Mouse (Mus musculus): ENCODE measurements around the gene Alg12. TPM values are rescaled to one million over a fixed set of nuclear protein-coding genes. Genes with fewer than 3 reads are reported as not detected.

The Alg12 gene
- polyA plus RNA-seq, 1 experiment from 2014 or later = 8.1 TPM

DNA sequence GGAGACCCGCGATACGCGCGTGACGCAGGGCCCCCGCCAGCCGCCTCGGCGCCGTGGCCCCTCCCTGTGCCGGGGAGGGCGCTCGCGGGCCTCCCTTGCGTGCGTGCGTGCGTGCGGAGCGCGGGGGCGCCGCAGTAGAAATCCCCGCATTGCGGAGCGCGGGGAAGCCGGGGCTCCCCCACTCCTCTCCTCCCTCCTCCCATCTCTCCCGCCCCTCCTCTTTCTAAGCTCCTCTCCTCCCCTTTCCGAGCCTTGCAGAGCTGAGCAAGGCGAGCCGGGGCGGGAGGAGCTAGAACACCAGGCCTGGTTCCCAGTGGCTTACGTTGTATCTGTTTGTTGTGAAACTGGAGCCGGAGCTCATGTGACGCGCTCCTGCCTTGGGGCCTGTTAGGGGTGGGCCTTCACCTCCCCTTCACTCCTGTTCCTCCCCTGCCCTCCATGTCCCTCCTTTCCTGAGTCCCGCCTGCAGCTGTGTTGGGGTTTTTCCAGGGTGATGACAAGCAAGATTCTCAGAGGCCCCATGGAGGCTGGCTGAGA is 44.6 kb upstream of the Alg12 start:
- DNase-seq = peak; percentile 91
- ATAC-seq (ENCODE audit: low FRiP score, low TSS enrichment) = peak; percentile 67

GRCm38 (mm10) chr15:88862881-88863694 is 44.0 kb upstream of the Alg12 start:
- peak overlapping the region; percentile 95 for H3K4me3 ChIP-seq (replicated peaks; ENCODE audit: low read depth, low read length)
- H3K4me1 ChIP-seq (ENCODE audit: control insufficient read depth, insufficient read depth, low read length) = peaks cover 17% of the 10 kb centered on the region
- H3K36me3 ChIP-seq (ENCODE audit: control insufficient read depth, insufficient read depth, low read length) = peaks cover 29% of the 10 kb centered on the region
- DNase-seq (peak; percentile 67), ATAC-seq (ENCODE audit: low FRiP score, low TSS enrichment) (peak; percentile 0; the same call in 1 of the 2 replicates)
- H3K27ac ChIP-seq (replicated peaks; ENCODE audit: low read depth, low read length) = peak overlapping the region; percentile 98
- no peaks in the 10 kb centered on the region for H3K27me3 ChIP-seq (ENCODE audit: control insufficient read depth, insufficient read depth, low read length)
- no peaks in the 10 kb centered on the region for H3K9me3 ChIP-seq (ENCODE audit: control insufficient read depth, low read length)
- H3K9ac ChIP-seq (replicated peaks; ENCODE audit: low read length) = peak overlapping the region; percentile 84
- under 1% methylated on average over 98 of the region's 98 CpGs for WGBS
- H3K4me2 ChIP-seq (ENCODE audit: low read length) = peak overlapping the region; percentile 87

More for the DNA sequence above, 44.6 kb upstream of the Alg12 start:
- Histone ChIP-seq H3K4me2 (ENCODE audit: low read length) (peak overlapping the region; percentile 87), H3K4me3 (replicated peaks; ENCODE audit: low read depth, low read length) (peak overlapping the region; percentile 95), H3K27ac (replicated peaks; ENCODE audit: low read depth, low read length) (peak overlapping the region; percentile 98), H3K36me3 (ENCODE audit: control insufficient read depth, insufficient read depth, low read length) (peaks cover 29% of the 10 kb centered on the region), H3K9ac (replicated peaks; ENCODE audit: low read length) (peak overlapping the region; percentile 84), H3K4me1 (ENCODE audit: control insufficient read depth, insufficient read depth, low read length) (peaks cover 17% of the 10 kb centered on the region), H3K9me3 (ENCODE audit: control insufficient read depth, low read length) (no peaks in the 10 kb centered on the region), H3K27me3 (ENCODE audit: control insufficient read depth, insufficient read depth, low read length) (no peaks in the 10 kb centered on the region)
- 0% methylated on average over 35 of the region's 39 CpGs for WGBS

GRCm38 (mm10) chr15:88861772-88862622 is 42.9 kb upstream of the Alg12 start, which contains the start of gene Pim3:
Gene Pim3, plus strand, starts transcription at chr15:88862186.
- whole genome bisulfite sequencing = under 1% methylated on average over 106 of the region's 107 CpGs
- Histone ChIP-seq H3K4me2 (ENCODE audit: low read length) (peak within 1 kb of the TSS; percentile 87), H3K36me3 (ENCODE audit: control insufficient read depth, insufficient read depth, low read length) (peaks cover 23% of the 10 kb centered on the region), H3K27me3 (ENCODE audit: control insufficient read depth, insufficient read depth, low read length) (no peaks in the 10 kb centered on the region), H3K9ac (replicated peaks; ENCODE audit: low read length) (peak within 1 kb of the TSS; percentile 84), H3K9me3 (ENCODE audit: control insufficient read depth, low read length) (no peaks in the 10 kb centered on the region), H3K4me1 (ENCODE audit: control insufficient read depth, insufficient read depth, low read length) (peaks cover 17% of the 10 kb centered on the region), H3K27ac (replicated peaks; ENCODE audit: low read depth, low read length) (peak within 1 kb of the TSS; percentile 98), H3K4me3 (replicated peaks; ENCODE audit: low read depth, low read length) (peak within 1 kb of the TSS; percentile 95)
- DNase-seq (peak; percentile 100), ATAC-seq (ENCODE audit: low FRiP score, low TSS enrichment) (peak; percentile 88)

DNA sequence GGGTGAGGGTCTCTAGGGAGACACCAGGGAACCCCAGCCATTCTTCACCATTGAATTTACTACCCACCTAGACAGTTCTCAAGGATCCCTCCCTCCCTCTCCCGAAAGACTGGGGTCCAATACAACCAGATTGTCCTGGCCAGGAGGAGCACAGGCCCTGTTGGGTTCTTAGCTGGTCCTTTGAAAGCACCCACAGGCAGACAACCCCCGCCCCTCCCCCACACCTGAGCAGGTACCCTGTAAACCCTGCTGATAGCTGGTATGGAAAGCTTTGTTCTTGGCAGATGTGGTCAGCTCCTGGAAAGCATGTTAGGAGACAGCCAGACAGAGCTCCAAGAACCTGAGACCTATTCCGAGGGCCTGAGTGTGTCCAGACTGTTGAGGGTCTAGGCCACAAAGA is 41.7 kb upstream of the Alg12 start:
- Histone ChIP-seq H3K4me3 (replicated peaks; ENCODE audit: low read depth, low read length) (no peak overlapping the region), H3K27ac (replicated peaks; ENCODE audit: low read depth, low read length) (no peak overlapping the region), H3K9ac (replicated peaks; ENCODE audit: low read length) (no peak overlapping the region), H3K36me3 (ENCODE audit: control insufficient read depth, insufficient read depth, low read length) (peaks cover 14% of the 10 kb centered on the region), H3K9me3 (ENCODE audit: control insufficient read depth, low read length) (no peaks in the 10 kb centered on the region), H3K27me3 (ENCODE audit: control insufficient read depth, insufficient read depth, low read length) (no peaks in the 10 kb centered on the region), H3K4me2 (ENCODE audit: low read length) (no peak overlapping the region), H3K4me1 (ENCODE audit: control insufficient read depth, insufficient read depth, low read length) (peaks cover 17% of the 10 kb centered on the region)
- ATAC-seq (ENCODE audit: low FRiP score, low TSS enrichment) (no peak), DNase-seq (no peak)
- 94% methylated on average over 3 of the region's 3 CpGs for WGBS

- no peak for ATAC-seq (ENCODE audit: low FRiP score, low TSS enrichment)
- Histone ChIP-seq H3K4me3 (replicated peaks; ENCODE audit: low read depth, low read length) (no peak overlapping the region), H3K4me2 (ENCODE audit: low read length) (no peak overlapping the region), H3K9ac (replicated peaks; ENCODE audit: low read length) (no peak overlapping the region), H3K4me1 (ENCODE audit: control insufficient read depth, insufficient read depth, low read length) (peaks cover 9% of the 10 kb centered on the region), H3K36me3 (ENCODE audit: control insufficient read depth, insufficient read depth, low read length) (peaks cover 1% of the 10 kb centered on the region), H3K9me3 (ENCODE audit: control insufficient read depth, low read length) (no peaks in the 10 kb centered on the region), H3K27ac (replicated peaks; ENCODE audit: low read depth, low read length) (no peak overlapping the region), H3K27me3 (ENCODE audit: control insufficient read depth, insufficient read depth, low read length) (no peaks in the 10 kb centered on the region)
- DNase-seq = no peak
- WGBS = 71% methylated on average over 8 of the region's 8 CpGs
Measured at GRCm38 (mm10) chr15:88859206-88859970, 40.3 kb upstream of the Alg12 start.

DNA sequence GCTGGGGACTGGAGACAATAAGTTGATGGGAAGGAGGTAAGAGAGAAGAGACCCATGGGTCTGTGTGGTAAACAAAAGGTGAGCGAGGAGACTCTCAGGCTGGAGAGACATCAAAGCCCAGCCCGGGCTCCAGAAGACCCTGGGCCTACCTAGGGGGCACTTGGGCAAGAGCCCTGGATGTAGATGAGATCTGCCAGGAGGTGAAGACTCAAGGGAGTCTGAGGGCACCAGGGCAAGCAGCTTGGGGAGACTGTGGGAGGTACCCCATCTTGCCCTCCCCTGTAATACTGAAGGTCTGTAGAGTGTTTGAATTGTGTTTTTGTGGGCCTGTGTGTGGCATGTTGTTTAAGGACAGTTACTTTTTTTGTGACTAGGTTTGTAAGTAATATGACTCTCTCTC is 39.6 kb upstream of the Alg12 start:
- 77% methylated on average over 2 of the region's 2 CpGs for WGBS
- H3K27me3 ChIP-seq (ENCODE audit: control insufficient read depth, insufficient read depth, low read length) = no peaks in the 10 kb centered on the region

DNA sequence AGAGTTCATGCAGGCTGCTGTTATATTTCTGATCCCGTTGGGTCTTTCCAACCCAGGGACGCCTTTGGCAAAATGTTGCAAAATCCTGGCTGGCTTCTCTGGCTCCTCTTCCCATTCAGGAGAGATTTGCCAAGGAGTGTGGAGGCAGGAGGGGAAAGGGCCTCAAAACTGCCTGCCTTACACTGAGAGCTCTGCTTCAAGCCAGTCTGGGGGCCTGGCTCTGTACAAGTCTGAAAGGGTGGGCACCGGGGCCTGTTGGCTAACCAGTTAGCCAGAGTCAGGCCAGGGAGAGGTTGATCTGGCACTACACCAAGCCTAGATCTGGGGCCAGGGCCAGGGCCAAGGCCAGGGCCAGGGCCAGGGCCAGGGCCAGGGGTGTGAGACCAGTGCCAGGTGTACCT is 39.0 kb upstream of the Alg12 start:
- no peak overlapping the region for H3K4me3 ChIP-seq (replicated peaks; ENCODE audit: low read depth, low read length)
- DNase-seq (no peak), ATAC-seq (ENCODE audit: low FRiP score, low TSS enrichment) (no peak)
- WGBS = 93% methylated on average over 3 of the region's 3 CpGs
- H3K9ac ChIP-seq (replicated peaks; ENCODE audit: low read length) = no peak overlapping the region
- no peaks in the 10 kb centered on the region for H3K27me3 ChIP-seq (ENCODE audit: control insufficient read depth, insufficient read depth, low read length)
- H3K4me2 ChIP-seq (ENCODE audit: low read length) = no peak overlapping the region
- no peak overlapping the region for H3K27ac ChIP-seq (replicated peaks; ENCODE audit: low read depth, low read length)
- no peaks in the 10 kb centered on the region for H3K36me3 ChIP-seq (ENCODE audit: control insufficient read depth, insufficient read depth, low read length)
- H3K9me3 ChIP-seq (ENCODE audit: control insufficient read depth, low read length) = no peaks in the 10 kb centered on the region
- peaks cover 4% of the 10 kb centered on the region for H3K4me1 ChIP-seq (ENCODE audit: control insufficient read depth, insufficient read depth, low read length)

More for the DNA sequence above, 39.6 kb upstream of the Alg12 start:
- Histone ChIP-seq H3K4me1 (ENCODE audit: control insufficient read depth, insufficient read depth, low read length) (peaks cover 4% of the 10 kb centered on the region), H3K36me3 (ENCODE audit: control insufficient read depth, insufficient read depth, low read length) (no peaks in the 10 kb centered on the region), H3K9me3 (ENCODE audit: control insufficient read depth, low read length) (no peaks in the 10 kb centered on the region), H3K4me3 (replicated peaks; ENCODE audit: low read depth, low read length) (no peak overlapping the region), H3K9ac (replicated peaks; ENCODE audit: low read length) (no peak overlapping the region), H3K27ac (replicated peaks; ENCODE audit: low read depth, low read length) (no peak overlapping the region), H3K4me2 (ENCODE audit: low read length) (no peak overlapping the region)
- no peak for ATAC-seq (ENCODE audit: low FRiP score, low TSS enrichment)
- DNase-seq = no peak

DNA sequence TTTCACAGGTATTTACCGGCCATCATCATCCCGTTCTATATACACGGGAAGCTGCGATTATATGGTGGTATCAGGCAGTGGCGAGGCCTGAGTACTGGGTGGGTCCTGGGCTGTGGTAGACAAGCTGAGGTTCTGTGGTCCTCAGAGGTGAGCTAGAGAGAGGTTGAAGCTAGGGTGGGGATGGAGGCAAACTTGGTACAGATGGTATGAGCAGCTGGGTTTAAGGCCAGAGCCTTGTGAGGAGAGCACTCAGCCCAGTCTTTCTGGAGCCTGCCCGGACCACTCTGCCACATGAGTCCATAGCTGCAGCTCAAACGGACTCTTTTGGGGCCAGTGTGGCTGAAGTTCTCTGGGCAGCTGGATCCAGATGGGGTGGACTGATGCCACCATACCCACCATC is 38.2 kb upstream of the Alg12 start:
- 95% methylated on average over 7 of the region's 7 CpGs for WGBS
- DNase-seq = no peak
- ATAC-seq (ENCODE audit: low FRiP score, low TSS enrichment) = no peak
- H3K4me2 ChIP-seq (ENCODE audit: low read length) = no peak overlapping the region
- no peak overlapping the region for H3K9ac ChIP-seq (replicated peaks; ENCODE audit: low read length)
- H3K27me3 ChIP-seq (ENCODE audit: control insufficient read depth, insufficient read depth, low read length) = no peaks in the 10 kb centered on the region
- no peaks in the 10 kb centered on the region for H3K9me3 ChIP-seq (ENCODE audit: control insufficient read depth, low read length)
- peaks cover 4% of the 10 kb centered on the region for H3K4me1 ChIP-seq (ENCODE audit: control insufficient read depth, insufficient read depth, low read length)
- H3K36me3 ChIP-seq (ENCODE audit: control insufficient read depth, insufficient read depth, low read length) = no peaks in the 10 kb centered on the region
- no peak overlapping the region for H3K4me3 ChIP-seq (replicated peaks; ENCODE audit: low read depth, low read length)
- H3K27ac ChIP-seq (replicated peaks; ENCODE audit: low read depth, low read length) = no peak overlapping the region

All from midbrain, embryonic 14.5 days (tissue).